Mouse (Mus musculus) CH12.LX (cell line): Measurements from ENCODE around the gene Rho.

ENCODE experiments used
- CTCF ChIP-seq, 2 experiments: IDR thresholded peaks in 1 of 2; conservative IDR thresholded peaks in 1 of 2; 2 replicates each; pipeline ENCODE4 v1.5.1; 2011 to 2012; ENCODE audit warnings: low read depth in 2 of 2, low read length in 2 of 2, improper control_type of control experiment in 1 of 2, inconsistent platforms in 1 of 2, mild to moderate bottlenecking in 1 of 2, moderate library complexity in 1 of 2
- ELF1 ChIP-seq: IDR thresholded peaks from 2 replicates; pipeline ENCODE4 v1.6.1; 2014; ENCODE audit warnings: low read depth, mild to moderate bottlenecking, inconsistent platforms, low read length, improper control_type of control experiment
- EP300 ChIP-seq: IDR thresholded peaks from 2 replicates; pipeline ENCODE4 v1.6.1; 2011; ENCODE audit warnings: low read length, improper control_type of control experiment
- GABPA ChIP-seq: IDR thresholded peaks from 2 replicates; pipeline ENCODE4 v1.6.1; 2012; ENCODE audit warnings: low read depth, low read length, improper control_type of control experiment, inconsistent platforms; ENCODE audit not compliant: insufficient replicate concordance
- HCFC1 ChIP-seq: IDR thresholded peaks from 2 replicates; pipeline ENCODE4 v1.6.1; 2012; ENCODE audit warnings: low read depth, mild to moderate bottlenecking, inconsistent platforms, low read length, improper control_type of control experiment
- KAT2A ChIP-seq: IDR thresholded peaks from 2 replicates; pipeline ENCODE4 v1.6.1; 2012; ENCODE audit warnings: low read length, improper control_type of control experiment, inconsistent platforms; ENCODE audit not compliant: insufficient replicate concordance
- MAX ChIP-seq: IDR thresholded peaks from 2 replicates; pipeline ENCODE4 v1.6.1; 2011; ENCODE audit warnings: low read length, improper control_type of control experiment
- MEF2A ChIP-seq: IDR thresholded peaks from 2 replicates; pipeline ENCODE4 v1.6.1; 2014; ENCODE audit warnings: low read depth, mild to moderate bottlenecking, inconsistent platforms, low read length, improper control_type of control experiment, borderline replicate concordance
- PAX5 ChIP-seq: IDR thresholded peaks from 2 replicates; pipeline ENCODE4 v1.6.1; 2012; ENCODE audit warnings: low read length, inconsistent platforms, mixed read lengths
- POLR2A ChIP-seq: IDR thresholded peaks from 2 replicates; pipeline ENCODE4 v1.6.1; 2011; ENCODE audit warnings: low read depth, mild to moderate bottlenecking, improper control_type of control experiment, low read length
- RAD21 ChIP-seq: IDR thresholded peaks from 2 replicates; pipeline ENCODE4 v1.6.1; 2011; ENCODE audit warnings: low read depth, mild to moderate bottlenecking, low read length, improper control_type of control experiment, moderate library complexity

GRCm38 (mm10) chr6:115972083-115972764, 40.7 kb downstream of the Rho start:
- TF ChIP-seq CTCF (conservative IDR thresholded peaks at IDR 0.05 in 1 of 2, IDR thresholded peaks at IDR 0.05 in 1 of 2; ENCODE audit: low read depth in 2 of 2, low read length in 2 of 2) = no peak
- no peak for TF ChIP-seq ELF1
- TF ChIP-seq GABPA = no peak
- no peak for TF ChIP-seq HCFC1
- no peak for TF ChIP-seq POLR2A
- TF ChIP-seq MEF2A = no peak
- TF ChIP-seq EP300 = no peak
- no peak for TF ChIP-seq RAD21
- no peak for TF ChIP-seq PAX5
- no peak for TF ChIP-seq KAT2A
- TF ChIP-seq MAX = no peak
